Mouse (Mus musculus) activated CD4-positive, CD25-positive, alpha-beta regulatory T cell (primary cell): ENCODE data around the gene Cidec. TPM values are rescaled to one million over a fixed set of nuclear protein-coding genes. Genes with fewer than 3 reads are reported as not detected.

ENCODE experiments used
- polyA plus RNA-seq, 2 experiments: library from polyadenylated mRNA; unstranded; fragments of 100-300 nt; shearing (Covaris generic); gene quantifications; one replicate each; pipeline ENCODE4 v1.2.1; 2017

The Cidec gene
- polyA plus RNA-seq, result under 1 TPM in 1 of 2 experiments, not detected in 1; 0.93 TPM

DNA sequence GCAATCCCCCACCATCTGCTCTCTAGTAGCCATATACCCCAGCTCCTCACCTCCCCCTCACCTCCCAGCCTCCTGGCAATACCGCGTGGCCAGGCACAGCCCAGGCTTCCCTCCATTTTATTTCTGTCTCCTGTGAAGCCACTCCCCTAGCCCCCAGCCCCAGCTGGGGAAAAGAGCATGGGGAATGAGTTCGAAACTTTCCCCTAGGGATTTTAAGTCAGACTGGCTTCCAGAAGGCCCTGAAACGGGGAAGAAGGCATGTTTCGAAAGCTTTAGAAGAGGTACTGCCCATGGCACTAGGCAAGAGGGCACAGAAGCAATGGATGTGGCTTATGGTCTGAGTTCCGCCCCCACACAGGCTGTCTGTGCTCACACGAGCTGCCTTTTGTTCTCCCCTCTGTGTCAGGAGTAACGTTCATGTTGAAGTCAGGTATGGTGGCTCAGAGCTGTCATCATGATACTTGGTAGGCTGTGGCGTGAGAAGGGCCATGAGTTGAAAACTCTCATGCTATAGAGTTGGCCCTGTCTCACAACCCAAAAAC lies at the start of gene Cidec:
Cidec (minus strand) TSS at position 97 of the 542 bp plus-strand sequence.

DNA sequence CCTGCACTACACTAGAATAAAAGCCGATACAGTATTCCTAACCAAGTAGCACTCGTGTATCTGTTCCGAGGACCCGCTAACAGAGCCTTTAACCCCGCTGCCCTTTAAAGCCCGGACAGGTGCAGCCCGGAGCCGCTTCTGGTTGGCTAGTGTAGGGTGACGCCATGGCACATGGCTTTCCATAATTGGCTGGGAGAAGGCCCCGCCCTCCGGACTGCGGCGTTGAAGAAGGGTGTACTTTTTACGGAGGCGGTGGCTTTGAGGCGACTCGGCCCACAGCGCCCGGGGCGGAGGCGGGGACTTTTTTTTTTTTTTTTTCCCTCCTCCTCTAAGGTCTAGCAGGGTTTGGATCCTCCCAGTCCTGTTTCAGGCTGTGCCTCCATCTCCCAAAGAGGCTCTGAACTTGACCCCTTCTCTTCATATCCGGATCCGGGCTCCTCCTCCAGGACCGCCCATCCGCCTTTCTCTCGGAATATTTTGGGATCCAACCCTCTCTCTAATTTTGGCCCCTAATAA lies 47.6 kb upstream of the Cidec start, which contains the start of gene Creld1:
Creld1 (plus strand) TSS at position 198 of the 516 bp plus-strand sequence.

DNA sequence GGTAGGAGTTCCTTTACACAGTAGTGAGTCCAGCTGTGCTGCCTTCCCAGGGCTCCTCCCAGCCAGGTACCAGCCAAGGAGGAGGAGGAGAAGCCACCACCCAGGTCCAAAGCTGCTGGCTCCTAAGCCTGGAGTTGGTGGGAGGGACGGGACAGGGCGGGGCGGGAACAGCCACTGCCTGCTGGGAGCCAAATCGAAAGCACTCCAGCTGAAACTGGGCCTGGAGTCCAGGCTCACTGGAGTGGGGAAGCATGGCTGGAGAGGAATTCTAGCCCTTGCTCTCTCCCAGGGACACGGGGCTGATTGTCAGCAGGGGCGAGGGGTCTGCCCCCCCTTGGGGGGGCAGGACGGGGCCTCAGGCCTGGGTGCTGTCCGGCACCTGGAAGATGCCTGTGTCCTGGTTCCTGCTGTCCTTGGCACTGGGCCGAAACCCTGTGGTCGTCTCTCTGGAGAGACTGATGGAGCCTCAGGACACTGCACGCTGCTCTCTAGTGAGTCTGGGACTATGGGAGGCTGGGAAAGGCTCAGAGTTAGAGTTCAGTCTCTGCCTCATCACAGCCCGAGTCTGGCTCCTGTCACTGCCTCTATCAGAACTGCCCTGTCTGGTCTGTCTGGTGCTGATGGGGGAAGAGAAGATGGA lies 35.9 kb upstream of the Cidec start, which contains the start of gene Il17rc:
Il17rc (plus strand) TSS at position 131 of the 640 bp plus-strand sequence.

DNA sequence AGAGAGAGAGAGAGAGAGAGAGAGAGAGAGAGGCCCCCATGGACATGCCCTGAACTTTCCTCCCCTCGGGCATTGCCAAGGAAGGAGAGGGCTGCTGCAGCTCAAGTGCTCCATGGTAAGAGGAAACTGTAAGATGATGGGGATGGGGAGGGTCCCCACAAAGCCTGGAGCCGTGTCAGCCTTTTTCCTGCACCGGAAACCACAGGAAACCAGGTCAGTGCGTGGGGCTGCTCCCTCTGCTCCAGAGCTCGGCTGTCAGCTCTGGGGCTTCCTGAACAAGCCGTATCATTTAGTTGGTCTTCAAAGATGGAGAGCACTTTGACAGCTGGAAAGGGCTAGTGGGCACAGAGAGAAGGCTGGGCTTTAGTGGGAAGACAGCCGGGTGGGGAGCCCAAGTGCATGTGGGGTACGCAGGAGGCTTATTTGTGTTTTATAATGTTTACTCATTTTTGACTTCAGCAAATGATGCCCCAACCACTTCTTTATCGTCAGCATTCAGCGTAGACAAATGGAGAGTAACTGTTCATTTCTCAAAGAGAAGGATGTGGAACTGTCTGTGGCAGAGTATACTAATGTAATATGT lies 22.5 kb upstream of the Cidec start, which contains the start of gene Il17re:
Il17re (plus strand) TSS at position 533 of the 583 bp plus-strand sequence.

GRCm38 (mm10) chr6:113442442-113443090 lies 7.0 kb upstream of the Cidec start, which contains the start of gene Jagn1:
Jagn1 (plus strand) TSS chr6:113442569.

GRCm38 (mm10) chr6:113419199-113419587 lies 16.4 kb downstream of the Cidec start, which contains the start of gene Rpusd3:
Rpusd3 (minus strand) TSS chr6:113419340.

GRCm38 (mm10) chr6:113388960-113389359 lies 46.6 kb downstream of the Cidec start, which contains the start of gene Ttll3:
Ttll3 (plus strand) TSS chr6:113389260.

DNA sequence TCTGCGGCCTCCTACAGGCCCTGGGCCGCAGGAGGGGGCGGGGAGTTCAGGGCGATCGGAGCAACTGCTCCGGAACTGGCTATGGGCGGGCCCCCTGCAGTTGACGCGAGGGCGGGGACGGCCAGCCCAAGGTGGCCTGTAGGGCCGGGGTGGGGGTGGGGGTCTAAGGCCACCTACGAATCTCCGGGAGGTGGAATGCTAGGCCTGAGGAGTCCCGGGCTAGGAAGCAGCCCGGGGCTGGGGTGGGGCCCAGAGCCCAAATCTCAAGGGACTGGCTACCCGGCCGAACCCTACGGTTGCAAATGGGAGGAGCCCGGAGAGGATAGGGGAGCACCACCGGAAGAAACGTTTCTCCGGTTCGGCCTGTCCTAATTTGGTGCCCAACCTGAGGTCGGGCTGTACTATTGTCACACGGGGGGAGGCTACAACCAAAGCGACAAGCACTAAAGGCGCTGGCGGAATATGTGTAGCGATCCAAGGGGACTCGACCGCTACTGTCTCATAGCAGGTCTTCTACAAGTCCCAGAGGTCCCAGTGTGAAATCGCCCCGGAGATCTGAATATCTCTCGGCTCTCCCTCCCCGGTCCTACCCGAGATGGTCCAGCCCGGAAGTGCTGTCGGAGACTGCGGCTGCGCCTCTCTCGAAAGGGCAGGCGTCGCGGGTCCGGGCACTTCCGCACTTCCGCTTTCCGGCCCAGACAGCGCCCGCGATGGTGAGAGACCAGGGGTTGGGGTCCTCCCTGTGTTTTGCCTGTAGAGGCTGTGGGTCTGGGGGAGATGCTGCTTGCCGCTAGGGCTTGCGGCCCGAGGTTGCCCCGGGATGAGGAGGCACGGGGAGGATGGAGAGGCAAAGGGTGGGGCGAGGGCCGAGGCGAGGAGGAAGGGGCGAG lies 57.8 kb downstream of the Cidec start, which contains the start of the genes Tada3 and Arpc4:
Tada3 (minus strand) TSS at position 388 of the 890 bp plus-strand sequence.
Arpc4 (plus strand) TSS at position 620 of the 890 bp plus-strand sequence.

Other genes with a start within 250 kb of the Cidec start
- gene Lhfpl4, start 240.4 kb downstream of the Cidec start, polyA plus RNA-seq, result under 1 TPM; 0.41 to 0.58 TPM
- 10 to 100 TPM; 29.7 to 54.1 TPM for gene Mtmr14, start 197.9 kb downstream of the Cidec start, polyA plus RNA-seq
- under 1 TPM; 0.11 to 0.31 TPM for gene Cpne9, start 153.5 kb downstream of the Cidec start, polyA plus RNA-seq
- gene Brpf1, start 128.6 kb downstream of the Cidec start, polyA plus RNA-seq, result 10 to 100 TPM; 36.5 to 38.2 TPM
- 10 to 100 TPM; 11.2 to 12.0 TPM for gene Ogg1, start 108.8 kb downstream of the Cidec start, polyA plus RNA-seq
- 1 to 10 TPM; 2.5 to 3.8 TPM for gene Camk1, start 91.8 kb downstream of the Cidec start, polyA plus RNA-seq
- gene Tada3, start 57.9 kb downstream of the Cidec start, polyA plus RNA-seq, result 10 to 100 TPM; 41.1 to 54.4 TPM
- gene Arpc4, start 57.6 kb downstream of the Cidec start, polyA plus RNA-seq, result 100 to 1,000 TPM; 462 to 693 TPM
- gene Ttll3, start 46.5 kb downstream of the Cidec start, polyA plus RNA-seq, result 10 to 100 TPM in 1 of 2 experiments, 1 to 10 TPM in 1; 9.7 to 15.2 TPM
- 10 to 100 TPM; 14.5 to 22.2 TPM for gene Rpusd3, start 16.4 kb downstream of the Cidec start, polyA plus RNA-seq
- gene Jagn1, start 6.8 kb upstream of the Cidec start, polyA plus RNA-seq, result 10 to 100 TPM; 43.6 to 54.2 TPM
- gene Il17re, start 22.7 kb upstream of the Cidec start, polyA plus RNA-seq, result under 1 TPM; 0.21 to 0.69 TPM
- under 1 TPM; 0.36 to 0.42 TPM for gene Il17rc, start 35.7 kb upstream of the Cidec start, polyA plus RNA-seq
- gene Creld1, start 47.5 kb upstream of the Cidec start, polyA plus RNA-seq, result 1 to 10 TPM; 5.9 to 8.9 TPM
- gene Prrt3, start 66.2 kb upstream of the Cidec start, polyA plus RNA-seq, result under 1 TPM; 0.31 to 0.48 TPM
- 10 to 100 TPM; 92.2 to 98.0 TPM for gene Emc3, start 95.9 kb upstream of the Cidec start, polyA plus RNA-seq
- gene Fancd2, start 95.9 kb upstream of the Cidec start, polyA plus RNA-seq, result 1 to 10 TPM; 4.3 to 4.5 TPM
- not detected for gene Fancd2os, start 165.0 kb upstream of the Cidec start, polyA plus RNA-seq
- 100 to 1,000 TPM; 245 to 260 TPM for gene Brk1, start 169.0 kb upstream of the Cidec start, polyA plus RNA-seq
- gene Vhl, start 188.2 kb upstream of the Cidec start, polyA plus RNA-seq, result 10 to 100 TPM; 28.5 to 32.0 TPM
- gene Irak2, start 202.7 kb upstream of the Cidec start, polyA plus RNA-seq, result 10 to 100 TPM; 27.6 to 42.3 TPM